Mouse (Mus musculus) liver, adult 2 months (tissue): ENCODE data around the gene Slc2a13.

Experiments
- CTCF ChIP-seq: fragments of 200-500 bp; IDR thresholded peaks from 2 replicates; pipeline ENCODE4 v1.5.1; 2011; ENCODE audit warnings: low read depth, low read length, control low read depth
- POLR2A ChIP-seq: fragments of 200-500 bp; IDR thresholded peaks from 2 replicates; pipeline ENCODE4 v1.6.1; 2011; ENCODE audit warnings: low read length, control low read depth; ENCODE audit not compliant: insufficient read depth; ENCODE audit errors: extremely low read depth

DNA sequence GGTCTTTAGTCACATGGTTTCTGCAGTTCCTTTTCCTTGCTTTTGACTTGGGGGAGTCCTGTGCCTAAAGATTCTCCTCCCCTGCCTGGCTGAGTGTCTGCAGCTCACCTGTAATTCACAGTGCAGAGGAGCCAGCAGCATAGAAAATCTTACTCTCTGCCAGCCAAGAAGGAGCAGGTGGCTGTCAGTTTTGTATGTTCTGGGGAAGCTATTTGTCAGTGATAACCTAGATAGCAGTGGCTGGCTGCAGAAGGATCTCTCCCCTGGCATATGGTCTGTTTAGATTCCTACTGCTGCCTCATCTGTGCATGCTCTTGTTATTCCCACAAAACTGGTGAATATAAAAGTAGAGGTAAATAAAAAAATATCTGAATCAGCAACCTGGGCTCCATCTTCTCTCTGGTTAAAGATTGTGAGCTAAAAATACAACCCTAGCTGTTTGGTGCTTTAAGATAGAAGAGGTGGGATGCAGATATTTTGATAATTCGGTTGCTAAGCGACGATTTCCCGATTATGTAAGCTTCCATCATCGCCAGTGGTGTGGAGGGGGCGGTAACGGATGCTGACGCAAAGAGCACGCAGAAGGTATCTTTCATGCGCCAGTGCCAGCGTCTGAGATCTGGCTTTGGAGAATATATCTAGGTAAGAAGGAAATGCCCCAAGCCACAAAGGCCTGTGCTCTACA, 41.1 kb upstream of the Slc2a13 start:
- no peak for TF ChIP-seq POLR2A
- TF ChIP-seq CTCF: no peak
